Mouse (Mus musculus) limb, embryonic 14.5 days (tissue): ENCODE measurements at regions not wholly inside any gene's neighbourhood (a gene's known extent, or its start where the extent isn't known, plus 50 kb on each side); places are given as distances from the start of the nearest gene placed in this dataset.

Experiments
- ATAC-seq: fragments of 200-750 bp; cut with Nextera tagmentation; 2 replicates; pipeline ENCODE4 v1.8.0; 2017; ENCODE audit warnings: low read depth, moderate number of reproducible peaks, moderate TSS enrichment; ENCODE audit not compliant: low FRiP score
- DNase-seq: peaks from one replicate; pipeline ENCODE4 v3.0.0-alpha.2; 2015; ENCODE audit warnings: low spot score
- H3K27ac ChIP-seq: fragments of 300-500 bp; sonication (generic); replicated peaks from 2 replicates; pipeline ENCODE4 v1.5.1; 2014; ENCODE audit warnings: low read depth, mild to moderate bottlenecking, low read length, moderate library complexity, mixed read lengths
- H3K27me3 ChIP-seq: fragments of 300-500 bp; sonication (generic); 2 replicates; pipeline ENCODE4 v1.6.1; 2014; ENCODE audit warnings: low read length, mixed read lengths; ENCODE audit not compliant: control insufficient read depth, insufficient read depth
- H3K36me3 ChIP-seq: fragments of 300-500 bp; sonication (generic); 2 replicates; pipeline ENCODE4 v1.6.1; 2014; ENCODE audit warnings: mild to moderate bottlenecking, low read length, moderate library complexity, mixed read lengths; ENCODE audit not compliant: control insufficient read depth, insufficient read depth
- H3K4me1 ChIP-seq: fragments of 300-500 bp; sonication (generic); 2 replicates; pipeline ENCODE4 v1.6.1; 2014; ENCODE audit warnings: antibody characterized with exemption, low read length, mixed read lengths; ENCODE audit not compliant: control insufficient read depth, insufficient read depth
- H3K4me2 ChIP-seq: fragments of 300-500 bp; sonication (generic); replicated peaks from 2 replicates; pipeline ENCODE4 v1.6.1; 2014; ENCODE audit warnings: low read depth, mild to moderate bottlenecking, low read length, moderate library complexity; ENCODE audit not compliant: severe bottlenecking
- H3K4me3 ChIP-seq: fragments of 300-500 bp; sonication (generic); replicated peaks from 2 replicates; pipeline ENCODE4 v1.5.1; 2014; ENCODE audit warnings: low read length
- H3K9ac ChIP-seq: fragments of 300-500 bp; sonication (generic); 2 replicates; pipeline ENCODE4 v1.6.1; 2014; ENCODE audit warnings: mild to moderate bottlenecking, low read depth, low read length, moderate library complexity; ENCODE audit not compliant: severe bottlenecking
- H3K9me3 ChIP-seq: fragments of 300-500 bp; sonication (generic); 2 replicates; pipeline ENCODE4 v1.6.1; 2016; ENCODE audit warnings: low read length; ENCODE audit not compliant: control insufficient read depth
- POLR2A ChIP-seq: fragments of 200-500 bp; IDR thresholded peaks from 2 replicates; pipeline ENCODE4 v1.8.0; 2012; ENCODE audit warnings: inconsistent platforms, mild to moderate bottlenecking, moderate library complexity, borderline replicate concordance; ENCODE audit not compliant: insufficient read depth, insufficient read length; ENCODE audit errors: extremely low read depth
- WGBS: fragments of 180-500 bp; shearing (Covaris S2); extraction: QIAGEN DNeasy Blood & Tissue Kit; methylation state at CpG from one replicate; pipeline ENCODE4 v1.1.7; 2014; 5-methylcytosine and 5-hydroxymethylcytosine counted together

- no peaks in the 10 kb centered on the region for H3K9me3 ChIP-seq
- H3K4me1 ChIP-seq, result no peaks in the 10 kb centered on the region
- H3K27ac ChIP-seq, result no peak overlapping the region
- TF ChIP-seq POLR2A, result no peak
- ATAC-seq, result no peak
- no peaks in the 10 kb centered on the region for H3K27me3 ChIP-seq
- no peaks in the 10 kb centered on the region for H3K36me3 ChIP-seq
- H3K4me3 ChIP-seq, result no peak overlapping the region
- no peak overlapping the region for H3K9ac ChIP-seq
- WGBS, result 79% methylated on average over 2 of the region's 2 CpGs
- no peak for DNase-seq
- no peak overlapping the region for H3K4me2 ChIP-seq
Measured at GRCm38 (mm10) chr9:26461081-26461480, 272.4 kb upstream of the B3gat1 start.

GRCm38 (mm10) chr9:26470694-26471392, 262.7 kb upstream of the B3gat1 start:
- WGBS, result 74% methylated on average over 7 of the region's 7 CpGs

GRCm38 (mm10) chr9:26476341-26476740, 257.2 kb upstream of the B3gat1 start:
- Histone ChIP-seq H3K4me1 (no peaks in the 10 kb centered on the region), H3K4me2 (no peak overlapping the region), H3K9ac (no peak overlapping the region), H3K27ac (no peak overlapping the region), H3K27me3 (no peaks in the 10 kb centered on the region), H3K4me3 (no peak overlapping the region), H3K9me3 (no peaks in the 10 kb centered on the region), H3K36me3 (no peaks in the 10 kb centered on the region)
- TF ChIP-seq POLR2A, result no peak
- no peak for ATAC-seq
- no peak for DNase-seq
- WGBS, result 83% methylated on average over 3 of the region's 3 CpGs

More at GRCm38 (mm10) chr9:26470694-26471392, 262.7 kb upstream of the B3gat1 start:
- H3K9me3 ChIP-seq, result no peaks in the 10 kb centered on the region
- H3K27me3 ChIP-seq, result no peaks in the 10 kb centered on the region
- no peaks in the 10 kb centered on the region for H3K36me3 ChIP-seq
- ATAC-seq (no peak), DNase-seq (no peak)
- no peak overlapping the region for H3K4me3 ChIP-seq
- no peak overlapping the region for H3K9ac ChIP-seq
- no peak overlapping the region for H3K27ac ChIP-seq
- no peak for TF ChIP-seq POLR2A
- no peak overlapping the region for H3K4me2 ChIP-seq
- no peaks in the 10 kb centered on the region for H3K4me1 ChIP-seq

- Histone ChIP-seq H3K36me3 (no peaks in the 10 kb centered on the region), H3K27ac (no peak overlapping the region), H3K4me3 (no peak overlapping the region), H3K27me3 (no peaks in the 10 kb centered on the region), H3K4me2 (no peak overlapping the region), H3K9ac (no peak overlapping the region), H3K4me1 (no peaks in the 10 kb centered on the region), H3K9me3 (no peaks in the 10 kb centered on the region)
- ATAC-seq, result no peak
- no peak for TF ChIP-seq POLR2A
- no peak for DNase-seq
- WGBS, result 86% methylated on average over 8 of the region's 8 CpGs
Measured at GRCm38 (mm10) chr9:26480881-26481280, 252.6 kb upstream of the B3gat1 start.

GRCm38 (mm10) chr9:26481890-26482289, 251.6 kb upstream of the B3gat1 start:
- Histone ChIP-seq H3K27ac (no peak overlapping the region), H3K9ac (no peak overlapping the region), H3K36me3 (no peaks in the 10 kb centered on the region), H3K4me3 (no peak overlapping the region), H3K4me1 (no peaks in the 10 kb centered on the region), H3K9me3 (no peaks in the 10 kb centered on the region), H3K4me2 (no peak overlapping the region), H3K27me3 (no peaks in the 10 kb centered on the region)
- no peak for TF ChIP-seq POLR2A
- DNase-seq, result no peak
- no peak for ATAC-seq
